Mouse (Mus musculus) embryo, embryonic 9.5 days (tissue): Measurements from ENCODE around the gene Gm11011.
"Not testable (repeated sequence)": the region's sequence is repeated elsewhere in the genome, so short reads cannot be mapped to it uniquely, and the experiment has no call there.

Experiments used
- DNase-seq: peaks from one replicate; pipeline ENCODE4 v3.0.0-alpha.2; 2017; ENCODE audit errors: extremely low spot score

Gm11011 gene

DNA sequence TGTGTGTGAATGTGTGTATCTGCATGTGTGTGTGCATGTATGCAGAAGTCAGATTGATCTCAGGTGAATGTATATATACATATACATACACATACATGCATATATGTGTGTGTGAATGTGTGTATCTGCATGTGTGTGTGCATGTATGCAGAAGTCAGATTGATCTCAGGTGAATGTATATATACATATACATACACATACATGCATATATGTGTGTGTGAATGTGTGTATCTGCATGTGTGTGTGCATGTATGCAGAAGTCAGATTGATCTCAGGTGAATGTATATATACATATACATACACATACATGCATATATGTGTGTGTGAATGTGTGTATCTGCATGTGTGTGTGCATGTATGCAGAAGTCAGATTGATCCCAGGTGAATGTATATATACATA, at the start of gene Gm11011:
Gm11011 (minus strand) TSS at position 101 of the 400 bp plus-strand sequence.
- not testable (repeated sequence) for DNase-seq

DNA sequence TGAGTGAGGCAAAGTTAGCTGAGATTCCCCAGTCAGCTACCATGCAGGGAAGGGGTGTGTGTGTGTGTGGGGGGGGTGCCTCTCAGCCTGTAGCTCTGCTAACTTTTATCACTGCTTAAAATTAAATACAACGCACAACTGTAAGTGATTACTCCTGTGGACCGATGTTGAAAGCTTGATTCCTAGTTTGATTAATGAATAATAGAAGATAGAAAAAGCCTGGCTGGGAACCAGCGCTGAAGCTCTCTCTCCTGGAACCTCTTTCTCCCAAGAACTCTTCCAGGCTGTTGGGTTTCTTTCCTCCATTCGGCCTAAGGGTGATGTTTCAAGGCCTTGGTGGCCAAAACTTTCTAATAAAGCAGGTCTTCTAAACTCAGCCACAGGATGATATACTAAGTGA, 48.9 kb upstream of the Gm11011 start:
- DNase-seq: no peak

DNA sequence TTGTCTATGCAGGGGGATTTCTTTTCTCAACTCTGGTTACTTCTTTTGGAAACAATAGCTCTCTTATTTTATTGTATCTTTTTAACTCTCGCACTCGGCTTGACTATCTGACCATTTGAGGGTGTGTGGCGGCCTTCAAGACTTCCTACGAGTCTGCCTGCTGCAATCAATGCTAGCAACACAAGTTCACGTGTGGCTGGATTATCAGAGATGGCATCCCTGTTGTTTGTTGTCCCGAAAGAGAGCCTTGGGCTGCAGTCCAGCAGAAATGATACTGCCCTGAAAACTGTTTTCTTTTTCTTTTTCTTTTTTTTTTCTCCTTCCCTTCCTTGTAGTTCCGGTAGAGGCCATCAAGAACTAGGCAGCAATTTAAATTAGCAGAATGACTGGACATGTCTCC, 47.9 kb upstream of the Gm11011 start:
- DNase-seq: no peak

DNA sequence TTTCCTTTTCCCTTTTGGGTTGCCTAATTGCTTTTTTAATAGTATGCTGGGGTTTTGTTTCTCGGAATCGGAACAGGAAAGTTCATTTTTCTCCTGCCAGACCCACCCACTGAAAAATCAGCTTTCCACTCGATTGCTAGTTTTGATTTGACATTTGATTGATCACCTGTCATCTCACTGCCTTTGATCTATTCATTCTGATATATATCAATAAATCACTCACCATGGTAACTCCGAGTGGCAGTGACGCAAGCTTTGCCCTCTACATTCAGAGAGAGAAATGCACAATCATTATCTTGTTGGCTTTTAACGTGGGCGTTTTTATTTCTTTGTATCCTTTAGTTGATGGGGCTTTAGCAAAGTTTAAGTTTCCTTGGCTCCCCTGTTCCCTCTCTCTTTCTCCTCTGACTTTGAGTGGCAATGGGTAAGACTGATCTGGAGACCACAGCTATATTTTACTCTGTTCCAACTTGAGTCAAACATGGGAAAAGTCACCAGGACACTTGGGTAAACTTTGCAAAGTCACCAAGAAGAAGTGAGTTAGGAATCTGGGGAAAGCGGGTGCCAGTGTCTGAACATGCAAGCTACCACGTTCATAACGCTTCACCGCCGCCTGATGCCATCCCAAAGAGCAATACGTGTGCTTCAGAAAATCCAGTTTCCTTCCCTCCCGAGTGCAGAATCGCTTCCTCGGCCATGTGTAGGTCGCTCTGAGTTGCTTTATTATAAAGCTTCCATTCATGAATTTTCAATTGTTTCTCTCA, 47.3 kb upstream of the Gm11011 start:
- no peak for DNase-seq

DNA sequence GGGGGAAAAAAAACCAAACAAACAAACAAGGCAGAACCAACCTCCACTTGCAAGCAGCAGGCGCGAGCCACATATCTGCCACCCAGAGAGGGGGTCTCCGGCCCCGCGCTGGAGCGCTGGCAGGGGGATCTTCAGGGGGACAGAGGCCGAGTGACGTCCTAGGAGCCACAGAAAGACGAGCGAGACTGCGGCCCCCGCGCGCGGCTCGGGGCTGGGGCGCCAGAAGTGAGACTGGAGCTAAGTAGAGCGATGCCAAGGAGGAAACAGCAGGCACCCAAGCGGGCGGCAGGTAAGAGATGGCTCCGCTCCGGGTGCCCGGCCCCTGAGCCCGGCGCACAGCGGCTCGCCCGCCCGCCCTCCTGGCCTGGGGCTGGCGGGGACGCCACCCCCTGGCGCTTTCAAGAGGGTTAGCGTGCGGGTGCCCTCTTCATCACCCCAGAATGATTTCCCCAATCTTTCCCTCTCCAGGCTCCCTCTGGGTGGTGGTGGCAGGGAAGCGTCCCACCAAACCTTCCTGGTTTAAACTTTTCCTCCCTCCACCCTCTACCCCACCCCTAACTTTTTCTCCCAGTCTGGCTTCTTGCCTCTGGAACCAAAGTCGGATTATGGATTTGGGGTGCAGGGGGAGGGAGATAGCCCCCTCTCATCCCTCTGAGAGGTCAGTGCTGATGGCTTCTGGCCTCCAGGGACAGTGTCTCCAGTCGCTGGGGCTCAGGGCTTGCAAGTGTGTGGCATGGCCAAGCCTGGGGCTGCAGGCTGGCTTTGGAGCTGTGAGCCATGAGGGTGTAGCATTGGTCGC, 46.1 kb upstream of the Gm11011 start:
- DNase-seq: peak; percentile 54

DNA sequence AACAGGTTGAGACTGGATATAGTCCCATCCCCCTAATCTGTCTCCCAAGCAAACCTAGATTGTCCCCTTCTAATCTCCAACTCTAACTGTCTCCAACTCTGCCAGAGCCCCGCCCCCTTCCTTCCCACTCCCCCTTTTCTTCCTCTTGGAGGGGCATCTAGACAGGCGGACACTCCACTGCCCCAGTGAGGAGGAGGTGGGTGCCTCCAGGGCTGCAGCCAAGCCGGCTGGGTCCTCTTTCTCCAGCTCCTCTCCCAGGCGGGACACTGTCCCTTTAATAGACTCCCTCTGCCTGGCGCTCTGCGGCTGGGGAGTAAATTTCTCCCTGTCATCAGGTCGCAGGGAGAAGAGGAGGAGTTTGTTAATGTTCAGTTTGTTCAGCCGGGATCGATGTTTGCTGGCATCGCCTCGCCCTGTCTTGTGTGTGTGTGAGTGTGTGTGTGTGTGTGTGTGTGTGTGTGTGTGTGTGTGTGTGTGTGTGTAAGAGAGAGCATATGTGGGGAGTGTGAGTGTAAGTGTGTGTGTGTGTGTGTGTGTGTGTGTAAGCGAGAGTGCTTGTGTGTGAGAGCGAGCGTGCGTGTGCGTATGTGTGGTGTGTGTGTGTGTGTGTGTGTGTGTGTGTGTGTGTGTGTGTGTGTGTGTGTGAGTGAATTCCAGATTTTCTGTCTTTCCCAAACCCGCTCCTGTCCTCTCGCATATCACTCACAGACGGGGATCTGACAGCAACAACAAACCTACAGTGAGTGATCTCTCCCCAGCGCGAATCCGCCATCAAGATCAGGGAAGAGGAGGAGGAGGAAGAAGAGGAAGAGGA, 45.0 kb upstream of the Gm11011 start, which contains the start of gene Tshz2:
Tshz2 (plus strand) TSS at position 676 of the 814 bp plus-strand sequence.
- DNase-seq: peak; percentile 80

DNA sequence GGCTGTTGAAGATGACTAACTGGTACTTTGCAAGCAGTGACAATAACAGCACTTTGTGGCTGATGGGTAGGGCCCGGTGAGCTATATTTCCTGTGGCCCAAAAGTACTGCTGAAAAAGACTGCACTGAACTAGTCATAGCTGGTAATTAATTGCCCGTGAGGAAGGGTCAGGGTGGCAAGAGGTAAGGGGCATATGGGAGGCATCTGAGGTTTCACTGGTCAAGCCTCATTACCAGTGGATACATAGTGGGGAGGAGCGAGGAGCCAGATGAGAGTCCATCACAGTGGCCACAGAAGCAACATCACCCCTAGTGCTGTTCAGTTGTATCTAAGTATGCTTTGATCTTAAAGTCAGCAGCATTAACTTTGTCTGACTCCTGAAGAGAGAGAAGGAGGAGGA, 42.5 kb upstream of the Gm11011 start:
- DNase-seq: no peak

DNA sequence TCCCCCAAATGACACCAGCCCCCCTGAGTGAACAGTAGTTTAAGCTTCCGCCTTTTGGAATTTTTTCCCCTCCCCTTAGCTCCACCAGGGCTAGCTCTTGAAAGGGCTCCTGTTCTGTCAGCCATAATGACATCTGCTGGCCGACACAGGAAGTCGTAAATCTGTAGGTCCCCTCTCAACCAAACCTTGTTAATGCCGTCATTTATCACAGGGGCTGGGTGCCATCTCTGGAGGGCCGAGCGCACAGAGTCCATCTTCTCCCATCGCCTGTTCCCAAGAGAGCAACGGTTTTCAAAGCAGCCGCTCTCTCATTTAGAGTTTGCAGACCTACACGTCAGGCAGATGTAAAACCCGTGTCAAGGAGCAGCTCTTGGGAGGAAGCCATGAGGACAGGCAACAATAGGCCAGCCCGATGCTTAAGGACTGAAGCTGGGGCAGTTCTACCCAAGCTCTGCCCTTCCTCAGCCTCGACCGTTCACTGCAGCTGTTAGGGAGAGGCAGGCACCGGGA, 33.7 kb upstream of the Gm11011 start:
- DNase-seq: peak; percentile 71

DNA sequence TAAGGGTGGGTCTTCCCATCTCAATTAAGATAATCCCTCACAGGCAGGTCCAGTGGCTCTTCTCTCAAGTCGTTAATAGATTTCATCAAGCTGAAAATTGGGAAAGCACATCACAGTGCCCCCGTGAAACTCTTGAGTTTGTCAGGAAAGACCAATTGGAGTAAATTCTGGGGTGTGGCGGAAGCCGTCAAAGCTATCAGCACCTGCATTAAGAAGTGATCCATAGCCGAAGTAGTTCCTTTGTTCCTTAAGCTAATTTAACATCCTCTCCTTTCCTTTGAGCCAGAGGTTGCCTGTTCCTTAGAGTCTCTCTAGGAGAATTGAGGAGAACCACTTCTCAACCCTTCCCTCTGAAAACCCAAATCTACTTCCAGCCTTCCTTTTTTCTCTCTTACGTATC, 28.5 kb upstream of the Gm11011 start:
- DNase-seq: no peak

DNA sequence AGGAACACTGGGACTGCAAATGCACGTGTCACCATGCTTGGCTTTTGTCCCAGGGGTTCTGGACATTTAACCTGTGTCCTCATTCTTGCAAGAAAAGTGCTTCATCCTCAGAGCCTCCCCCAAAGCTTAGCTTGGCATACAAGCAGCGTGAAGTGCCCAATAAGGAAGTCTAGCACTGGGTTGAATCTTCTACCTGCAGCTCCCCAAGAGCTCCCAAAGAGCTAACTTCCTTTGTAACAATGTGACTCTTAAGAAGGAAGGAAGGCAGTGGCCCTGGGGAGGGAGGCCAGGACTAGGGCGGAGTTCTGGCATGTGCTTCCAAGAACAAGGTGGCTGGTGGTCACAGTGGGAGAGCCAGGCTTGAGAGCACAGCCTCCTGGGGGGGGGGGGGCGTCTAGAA, 27.1 kb upstream of the Gm11011 start:
- DNase-seq: no peak

DNA sequence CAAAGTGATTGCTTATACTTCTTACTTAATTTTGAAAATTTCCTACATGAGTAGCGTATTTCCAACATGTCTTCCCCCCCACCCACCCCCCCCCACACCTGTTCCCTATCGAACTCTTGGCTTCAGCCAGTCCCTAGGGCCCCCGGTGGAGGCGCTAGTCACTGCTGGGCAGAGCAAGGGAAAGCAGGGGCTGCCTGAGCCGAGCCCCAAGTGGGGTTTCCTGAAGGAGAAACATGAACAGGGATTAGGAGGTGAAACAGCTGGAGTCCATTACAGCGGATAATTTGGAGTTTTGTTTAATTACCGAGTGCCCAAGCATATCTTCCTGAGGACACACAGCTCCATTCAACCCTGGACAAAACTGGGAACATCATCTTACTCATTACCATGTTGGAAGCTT, 24.0 kb upstream of the Gm11011 start:
- no peak for DNase-seq

DNA sequence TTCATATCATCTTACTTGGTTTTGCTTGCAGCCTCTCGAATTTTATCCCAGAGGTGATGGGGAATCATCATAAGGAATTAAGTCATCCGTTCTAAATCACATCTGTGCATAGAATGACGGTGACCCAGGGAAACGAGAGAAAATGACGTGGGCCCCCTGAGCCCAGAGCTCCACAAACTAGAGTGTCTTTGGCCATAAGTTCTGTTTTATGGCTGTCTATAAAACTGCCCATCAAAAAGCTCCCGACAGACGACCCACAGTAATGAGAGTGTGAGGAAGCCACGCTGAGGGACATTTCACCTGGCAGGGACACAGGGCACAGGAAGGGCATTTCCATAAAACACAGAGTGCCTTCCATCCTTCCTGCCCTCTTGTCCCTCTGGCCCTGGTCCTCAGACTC, 23.3 kb upstream of the Gm11011 start:
- DNase-seq: no peak

DNA sequence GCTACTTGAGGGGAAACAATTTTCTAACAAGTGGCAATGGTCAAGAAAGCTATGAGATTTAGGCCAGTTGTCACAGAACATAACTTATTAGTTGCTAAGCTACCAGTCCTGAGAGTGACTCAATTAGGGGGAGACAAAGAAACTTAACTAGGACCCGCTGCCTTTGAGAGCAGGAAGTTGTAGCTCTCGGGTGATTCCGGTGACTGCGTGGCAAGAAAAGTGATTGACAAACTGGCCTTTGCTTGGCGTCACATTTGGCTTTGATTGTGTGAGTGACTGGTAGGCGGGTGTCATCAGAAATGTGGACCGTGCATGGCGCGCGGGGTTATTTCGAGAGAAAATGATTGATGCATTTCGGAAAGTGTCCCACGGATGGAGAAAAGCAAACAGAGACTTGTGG, 22.4 kb upstream of the Gm11011 start:
- DNase-seq: peak; percentile 32

DNA sequence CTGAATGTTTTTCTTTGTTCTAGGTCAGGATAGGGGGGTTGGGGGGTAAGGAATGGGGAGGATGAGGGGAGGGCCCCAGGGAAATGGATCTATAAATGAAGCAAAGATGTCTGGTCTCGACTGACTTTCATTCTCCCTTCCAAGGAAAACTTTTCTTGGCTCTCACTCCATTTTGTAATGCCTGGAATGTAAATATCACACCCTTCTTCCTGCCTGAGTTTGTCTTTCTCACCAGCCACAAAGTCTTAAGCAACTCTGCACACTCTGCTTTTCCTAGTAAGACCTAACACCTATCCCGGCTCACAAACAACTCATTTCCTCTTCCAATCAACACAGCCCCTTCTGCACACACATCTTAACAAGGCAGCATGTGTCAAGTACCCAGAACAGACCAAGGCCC, 20.2 kb upstream of the Gm11011 start:
- DNase-seq: no peak

DNA sequence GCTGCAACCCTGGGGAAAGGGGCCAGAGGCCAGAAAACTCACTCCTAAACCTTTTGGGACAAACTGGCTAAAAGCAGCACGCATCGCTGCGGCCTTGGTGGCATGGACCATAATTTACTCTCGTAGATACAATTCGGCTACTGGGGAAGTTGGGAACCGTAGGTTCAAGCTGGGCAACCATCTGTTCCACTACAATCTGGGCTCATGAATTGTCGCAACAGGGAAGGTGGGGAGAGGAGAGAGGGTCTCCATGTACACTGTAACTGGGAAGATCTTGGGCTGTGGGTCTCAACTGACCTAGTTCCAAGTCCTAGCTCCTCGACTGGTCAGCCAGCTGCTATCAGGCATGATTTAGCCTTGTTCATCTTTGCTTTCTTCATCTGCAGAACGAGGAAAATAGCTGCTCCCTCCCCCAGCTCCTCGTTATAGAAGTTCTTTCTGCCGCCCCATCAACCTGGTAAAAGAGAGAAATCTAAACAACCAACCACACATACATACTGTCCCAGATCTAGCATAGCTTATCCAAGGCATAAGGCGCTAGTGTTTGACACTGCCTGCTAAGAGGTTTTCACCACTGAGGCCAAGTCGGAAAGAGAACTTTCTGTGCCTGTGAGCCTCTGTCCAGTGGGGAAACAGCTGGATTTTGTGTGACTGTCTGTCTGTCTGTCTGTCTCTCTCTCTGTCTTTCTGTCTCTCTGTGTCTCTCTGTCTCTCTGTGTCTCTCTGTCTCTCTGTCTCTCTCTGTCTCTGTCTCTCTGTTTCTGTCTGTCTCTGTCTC, 19.5 kb upstream of the Gm11011 start:
- DNase-seq: no peak

DNA sequence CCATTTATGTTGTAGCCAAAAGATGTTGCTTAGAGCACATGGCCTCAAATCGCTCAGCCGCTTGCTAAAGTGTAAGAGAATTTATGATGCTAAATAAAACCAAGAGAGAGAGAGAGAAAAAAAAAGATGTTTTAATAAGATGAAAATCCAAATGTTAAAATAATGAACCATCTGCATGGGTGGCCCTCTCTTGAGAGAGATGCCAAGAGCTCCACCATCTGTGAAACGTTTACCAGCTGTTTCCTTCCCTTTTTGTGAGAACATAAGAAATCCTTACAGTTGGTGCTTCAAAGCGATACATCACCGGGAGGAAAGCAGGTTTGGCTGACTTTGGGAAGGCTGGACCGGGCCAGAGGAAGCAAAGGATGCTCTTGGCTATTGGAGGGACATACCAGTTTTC, 12.6 kb upstream of the Gm11011 start:
- DNase-seq: no peak

DNA sequence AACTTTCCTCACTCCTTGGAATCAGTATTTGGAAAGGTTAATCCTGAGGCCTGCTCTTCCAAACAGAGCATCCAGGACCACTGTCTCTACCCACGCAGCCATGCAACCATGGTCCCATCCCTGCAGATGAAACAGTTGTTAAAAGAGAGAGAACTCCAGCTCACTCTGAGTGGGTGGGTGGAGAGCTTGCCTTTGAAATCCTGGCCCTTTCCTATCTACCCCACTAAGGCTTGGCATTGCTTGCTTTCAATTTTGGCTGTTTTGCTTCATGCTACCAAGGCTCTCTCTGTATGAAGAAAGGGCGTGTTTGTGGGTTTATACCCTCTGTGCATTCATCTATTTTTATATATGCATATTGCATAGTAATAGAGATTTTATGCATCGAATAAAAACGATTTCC, 12.0 kb upstream of the Gm11011 start:
- DNase-seq: no peak

DNA sequence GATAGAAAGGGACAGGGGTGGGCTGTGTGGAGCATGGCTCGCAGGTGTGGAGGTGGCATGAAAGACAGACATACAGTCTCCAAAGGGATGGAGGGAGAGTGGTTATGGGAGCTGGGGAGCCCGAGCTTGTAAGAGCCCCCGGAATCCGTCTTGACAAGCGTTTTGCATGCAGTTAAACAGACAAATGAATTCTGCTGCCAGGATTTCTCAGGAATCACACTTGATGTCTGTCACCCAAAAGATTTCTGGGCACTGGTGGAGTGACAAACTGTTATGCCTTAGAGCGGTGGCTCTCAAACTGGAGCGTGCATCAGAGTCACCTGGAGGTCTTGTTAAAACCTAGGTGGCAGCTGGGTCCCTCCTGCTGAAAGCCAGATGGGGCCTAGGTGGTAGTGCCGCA, 10.4 kb upstream of the Gm11011 start:
- DNase-seq: no peak

DNA sequence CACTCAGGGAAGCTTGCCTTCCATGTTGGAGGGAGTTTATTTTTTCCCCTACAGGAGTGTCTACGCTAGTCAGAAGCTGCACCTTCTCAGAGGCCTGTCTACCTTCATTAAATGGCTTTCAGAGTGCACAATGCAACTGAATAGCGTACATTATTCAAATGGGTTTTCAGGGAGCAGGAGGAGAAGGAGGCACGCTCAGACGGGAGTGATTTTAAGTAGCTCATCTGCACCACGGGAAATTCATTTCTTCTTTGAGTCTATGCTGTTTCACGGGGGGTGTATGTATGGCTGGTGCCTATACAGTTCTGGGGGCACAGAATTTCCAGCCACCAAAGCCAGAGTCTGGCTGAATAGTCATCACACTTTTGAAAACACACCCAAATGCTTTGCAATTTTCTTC, 9.8 kb upstream of the Gm11011 start:
- DNase-seq: no peak

DNA sequence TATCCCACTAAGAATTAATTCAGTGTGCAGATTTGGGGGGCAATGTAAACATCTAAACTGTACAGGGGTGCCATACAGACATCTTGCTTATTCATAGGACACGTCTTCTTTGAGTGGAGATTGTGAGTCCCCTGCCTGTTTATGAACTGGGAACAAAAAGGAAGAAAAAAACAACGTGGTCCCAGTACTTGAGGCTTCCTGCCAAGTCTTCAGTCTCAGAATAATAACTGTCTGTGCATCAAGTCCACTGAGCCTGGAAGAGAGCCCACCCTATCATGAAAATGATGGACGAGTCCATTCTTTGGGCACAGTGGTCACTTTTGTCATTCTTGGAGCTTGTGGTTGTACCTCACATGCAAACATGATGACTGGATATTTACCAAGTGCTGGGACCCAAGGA, 6.2 kb upstream of the Gm11011 start:
- DNase-seq: no peak

DNA sequence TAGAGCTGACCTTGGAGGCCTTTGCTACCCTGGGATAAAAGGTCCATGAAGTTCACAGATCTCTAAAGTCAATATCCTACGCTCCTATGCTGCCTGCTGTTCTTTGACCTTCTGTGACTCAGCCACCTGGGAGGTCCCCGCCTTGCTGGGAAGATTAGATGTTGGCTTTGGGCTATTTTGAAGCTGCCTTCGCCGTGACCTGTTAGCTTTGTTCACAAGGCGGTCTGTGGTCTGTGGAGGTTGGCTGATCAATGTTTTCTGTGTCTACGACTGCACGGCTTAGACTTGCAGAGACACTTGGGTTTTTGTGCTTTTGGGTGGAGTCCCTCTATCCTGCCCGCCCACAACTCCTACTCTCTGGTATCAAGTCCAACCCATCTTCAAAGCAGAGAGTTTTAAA, 2.9 kb upstream of the Gm11011 start:
- DNase-seq: no peak
